47 mouse cellular contexts compared by ENCODE assay signal in the genomic region with DNA sequence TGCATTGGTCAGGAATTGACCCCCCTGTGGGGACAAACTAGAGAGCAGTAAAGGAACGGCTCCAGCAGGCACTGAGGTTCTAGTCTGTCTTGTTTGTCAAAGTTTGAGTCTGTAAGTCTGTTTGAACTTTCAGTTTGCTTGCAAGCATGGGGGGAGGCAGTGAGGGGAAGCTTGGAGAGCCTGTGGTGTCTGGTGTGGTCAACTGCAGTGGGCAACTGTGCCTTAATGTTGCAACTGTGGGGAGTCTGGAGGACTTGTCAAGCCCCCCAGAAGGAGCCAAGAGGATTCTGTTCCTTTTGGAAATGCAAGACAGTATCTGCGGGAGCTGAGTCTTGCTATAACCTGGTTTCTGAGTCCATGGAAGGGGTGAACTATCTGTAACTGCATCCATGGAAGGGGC. TPM values are rescaled to one million over a fixed set of nuclear protein-coding genes. Genes with fewer than 3 reads are reported as not detected.
"Had no signal": no experiment of that assay in that cellular context is flagged by ENCODE, and none has a peak within 500 bp of the region (broad histone marks: within the 10 kb centered on the region; RNA-seq: fewer than 3 reads in every experiment).

No protein-coding gene starts in this region.

- H3K27me3 ChIP-seq: heart, embryonic 12.5 days; heart, embryonic 13.5 days; heart, embryonic 15.5 days; hindbrain, embryonic 12.5 days; hindbrain, embryonic 13.5 days; hindbrain, embryonic 15.5 days; intestine, embryonic 15.5 days; kidney, embryonic 15.5 days had no signal

- H3K9me3 ChIP-seq: heart, embryonic 10.5 days; heart, embryonic 12.5 days; heart, embryonic 13.5 days; heart, embryonic 15.5 days; hindbrain, embryonic 10.5 days; hindbrain, embryonic 12.5 days; hindbrain, embryonic 13.5 days; hindbrain, embryonic 15.5 days; intestine, embryonic 15.5 days; kidney, embryonic 15.5 days had no signal

- H3K4me3 ChIP-seq: heart, embryonic 10.5 days; heart, embryonic 12.5 days; heart, embryonic 13.5 days; heart, embryonic 15.5 days; hindbrain, embryonic 10.5 days; hindbrain, embryonic 12.5 days; hindbrain, embryonic 13.5 days; hindbrain, embryonic 15.5 days; intestine, embryonic 15.5 days; kidney, embryonic 15.5 days; layer of hippocampus, adult 2 months had no signal

- H3K27ac ChIP-seq: heart, embryonic 10.5 days; heart, embryonic 13.5 days; heart, embryonic 15.5 days; hindbrain, embryonic 10.5 days; hindbrain, embryonic 12.5 days; hindbrain, embryonic 13.5 days; hindbrain, embryonic 14.5 days; hindbrain, embryonic 15.5 days; hindbrain, postnatal 0 days; intestine, embryonic 15.5 days; kidney, embryonic 15.5 days; kidney, postnatal 0 days; layer of hippocampus, adult 2 months had no signal

- H3K36me3 ChIP-seq: heart, embryonic 10.5 days; heart, embryonic 12.5 days; heart, embryonic 13.5 days; heart, embryonic 15.5 days; hindbrain, embryonic 10.5 days; hindbrain, embryonic 12.5 days; hindbrain, embryonic 13.5 days; hindbrain, embryonic 15.5 days; intestine, embryonic 15.5 days; kidney, embryonic 15.5 days had no signal

- H3K4me1 ChIP-seq: heart, embryonic 10.5 days; heart, embryonic 12.5 days; heart, embryonic 13.5 days; heart, embryonic 15.5 days; hindbrain, embryonic 10.5 days; hindbrain, embryonic 13.5 days; hindbrain, embryonic 15.5 days; intestine, embryonic 15.5 days; kidney, embryonic 15.5 days had no signal

- DNase-seq: heart, postnatal 10 days; heart, postnatal 14 days; heart, postnatal 36 days; heart, postnatal 4 days; kidney, adult 11 months; kidney, adult 18-20 months; kidney, adult 2 months; kidney, adult 8-10 months; kidney, adult 9 months; kidney, postnatal 10 days; kidney, postnatal 25 days; kidney, postnatal 36 days; kidney, postnatal 4 days; layer of hippocampus, adult 9-11 months; layer of hippocampus, postnatal 36 days had no signal

- H3K9ac ChIP-seq: heart, embryonic 12.5 days; heart, embryonic 13.5 days; heart, embryonic 15.5 days; hindbrain, embryonic 12.5 days; hindbrain, embryonic 13.5 days; hindbrain, embryonic 14.5 days; hindbrain, embryonic 15.5 days; intestine, embryonic 15.5 days; kidney, embryonic 15.5 days had no signal

- ATAC-seq: hindbrain, embryonic 16.5 days; hindbrain, postnatal 0 days; inflammation-experienced regulatory T-cells, adult 6 months; intestine, embryonic 15.5 days; intestine, embryonic 16.5 days; intestine, postnatal 0 days had no signal

- H3K4me2 ChIP-seq: heart, embryonic 11.5 days; heart, embryonic 12.5 days; heart, embryonic 13.5 days; heart, embryonic 15.5 days; hindbrain, embryonic 12.5 days; hindbrain, embryonic 13.5 days; hindbrain, embryonic 14.5 days; hindbrain, embryonic 15.5 days; intestine, embryonic 15.5 days; kidney, embryonic 15.5 days had no signal

RNA-seq across cellular contexts. Expression of a gene that starts 4.3 kb away (rescaled TPM):
- total RNA-seq: hematopoietic stem cell, adult 5-6 weeks; layer of hippocampus, adult 18-20 months; layer of hippocampus, adult 2 months; layer of hippocampus, adult 8-10 months; layer of hippocampus, postnatal 10 days; layer of hippocampus, postnatal 14 days; layer of hippocampus, postnatal 25 days; layer of hippocampus, postnatal 36 days; left cerebral cortex, adult 18-20 months had no signal
- polyA plus RNA-seq: heart, embryonic 10.5 days; heart, embryonic 11.5 days; heart, embryonic 12.5 days; heart, embryonic 13.5 days; heart, embryonic 14.5 days; heart, embryonic 16.5 days; hindbrain, embryonic 10.5 days; hindbrain, embryonic 11.5 days; hindbrain, embryonic 12.5 days; hindbrain, embryonic 13.5 days; hindbrain, embryonic 14.5 days; hindbrain, embryonic 15.5 days; hindbrain, embryonic 16.5 days; hindbrain, postnatal 0 days; inflammation-experienced regulatory T-cells, adult 6 months; intestine, embryonic 14.5 days; intestine, embryonic 15.5 days; intestine, embryonic 16.5 days; intestine, postnatal 0 days; kidney, embryonic 14.5 days; kidney, embryonic 16.5 days; kidney, postnatal 0 days had no signal
